Mouse (Mus musculus) CD4-positive, CD25-positive, alpha-beta regulatory T cell, adult 4 months (primary cell): Measurements from ENCODE around the gene AA986860. TPM values are rescaled to one million over a fixed set of nuclear protein-coding genes. Genes with fewer than 3 reads are reported as not detected.

Experiments used
- ATAC-seq: one replicate; pipeline ENCODE4 v1.8.0; 2017
- polyA plus RNA-seq, 2 experiments: library from polyadenylated mRNA; unstranded; fragments of 100-300 nt; shearing (Covaris generic); gene quantifications; one replicate each; pipeline ENCODE4 v1.2.1; 2017

Gene AA986860
- polyA plus RNA-seq, 2 experiments from 2014 or later, result 0.15 TPM; not detected in 1

- ATAC-seq, result no peak
These were observed 3.1 kb downstream of the AA986860 start for GRCm38 (mm10) chr1:130734852-130735251.

- ATAC-seq, result no peak
These were observed 5.7 kb downstream of the AA986860 start for GRCm38 (mm10) chr1:130737411-130737881.

DNA sequence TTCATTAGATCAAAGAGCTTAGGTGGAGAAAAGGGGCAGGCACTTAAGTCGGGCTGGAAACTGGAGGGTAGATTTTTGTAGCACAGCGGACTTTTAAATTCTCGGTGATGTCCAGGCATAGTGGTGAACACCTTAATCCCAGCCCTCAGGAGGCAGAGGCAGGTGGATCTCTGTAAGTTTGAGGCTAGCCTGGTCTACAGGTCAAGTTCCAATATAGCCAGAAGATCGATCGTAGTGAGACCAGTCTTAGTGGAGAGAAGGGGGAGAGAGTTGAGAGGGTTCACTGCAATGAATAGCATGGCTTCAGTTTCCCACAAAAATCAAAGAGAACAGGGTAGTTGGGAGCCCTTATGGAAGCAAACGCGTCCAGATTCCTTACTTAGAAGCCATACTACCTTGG is 6.1 kb downstream of the AA986860 start:
- no peak for ATAC-seq

- ATAC-seq, result no peak
These were observed 6.9 kb downstream of the AA986860 start for GRCm38 (mm10) chr1:130738551-130739106.

GRCm38 (mm10) chr1:130739636-130740035 is 7.9 kb downstream of the AA986860 start:
- ATAC-seq, result no peak

- ATAC-seq, result no peak
These were observed 8.5 kb downstream of the AA986860 start for GRCm38 (mm10) chr1:130740227-130740648.

- no peak for ATAC-seq
These were observed 9.3 kb downstream of the AA986860 start for GRCm38 (mm10) chr1:130740781-130741720.

- no peak for ATAC-seq
These were observed 10.4 kb downstream of the AA986860 start for GRCm38 (mm10) chr1:130742201-130742600.

DNA sequence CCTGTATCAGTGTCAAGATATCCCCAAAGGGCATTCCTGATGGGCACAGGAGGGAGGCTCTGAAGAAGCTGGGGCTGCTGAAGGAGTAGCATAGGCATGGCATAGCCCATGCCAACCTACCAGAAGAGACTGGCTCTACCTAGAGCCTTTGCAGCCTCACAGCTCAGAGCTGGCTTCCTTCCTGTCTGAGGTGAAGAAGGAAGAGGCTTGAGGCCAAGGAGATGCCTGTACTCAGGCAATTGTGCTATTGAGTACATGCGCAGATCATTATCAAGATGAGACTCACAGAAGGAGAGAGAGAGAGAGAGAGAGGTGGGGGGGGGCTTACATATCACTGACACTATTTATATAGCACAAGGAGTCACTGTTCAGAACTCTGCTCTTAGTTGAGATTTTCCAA is 12.0 kb downstream of the AA986860 start:
- peak; percentile 57 for ATAC-seq

DNA sequence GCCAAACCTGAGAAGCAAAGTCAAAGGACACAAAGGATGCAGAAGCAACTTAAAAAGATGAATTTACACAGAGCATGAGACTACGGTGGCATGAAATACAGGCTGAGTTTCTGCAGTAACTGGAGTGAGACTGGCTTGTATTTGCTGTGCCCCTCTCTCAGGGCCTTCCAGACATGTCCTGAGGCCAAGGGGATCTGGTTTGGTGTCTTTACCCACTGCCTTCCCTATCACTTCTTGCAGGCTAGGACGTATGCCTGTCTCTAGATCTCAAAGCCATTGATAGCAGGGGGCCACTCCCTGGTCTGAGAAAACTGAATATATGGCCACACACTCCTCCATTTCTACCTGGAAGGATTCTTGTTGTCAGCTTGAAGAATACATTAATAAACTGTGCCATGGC is 12.4 kb downstream of the AA986860 start:
- ATAC-seq, result no peak

DNA sequence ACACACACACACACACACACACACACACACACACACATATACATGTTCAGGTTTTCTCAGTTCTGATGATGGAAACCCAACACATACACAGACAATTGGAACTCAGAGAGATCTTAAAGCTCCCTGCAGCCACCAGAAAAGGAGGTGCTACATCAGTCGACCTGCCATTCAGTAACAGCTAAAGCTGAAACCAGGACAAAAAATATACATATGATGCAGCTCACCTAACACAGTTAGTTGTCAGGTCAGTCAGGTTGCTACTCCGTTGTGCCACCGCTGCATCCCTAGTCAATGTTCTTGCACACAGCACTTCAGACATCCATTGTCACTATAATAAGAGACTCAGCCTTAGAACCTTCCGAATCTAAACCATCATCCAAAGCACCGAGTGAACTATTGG is 13.2 kb downstream of the AA986860 start:
- ATAC-seq, result no peak

DNA sequence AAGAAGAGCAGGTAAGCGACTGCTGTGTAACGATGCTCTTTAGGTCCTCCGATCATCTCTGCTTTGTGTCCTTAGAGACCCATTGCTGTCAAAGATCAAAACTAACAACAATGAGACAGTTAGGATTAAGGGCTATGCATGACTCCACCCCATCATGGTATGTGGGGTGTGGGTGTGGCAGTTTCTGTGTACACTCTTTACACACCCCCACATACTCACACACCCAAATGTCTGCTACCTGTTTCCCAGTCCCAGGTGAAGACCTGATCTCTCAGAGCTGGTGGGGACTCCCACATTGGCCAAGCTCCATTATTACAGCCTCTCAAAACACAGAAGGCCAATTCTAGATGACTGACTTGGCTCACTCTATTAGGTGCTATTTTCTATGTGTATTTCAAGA is 13.8 kb downstream of the AA986860 start:
- ATAC-seq, result no peak

- ATAC-seq, result no peak
These were observed 15.0 kb downstream of the AA986860 start for GRCm38 (mm10) chr1:130746819-130747218.

DNA sequence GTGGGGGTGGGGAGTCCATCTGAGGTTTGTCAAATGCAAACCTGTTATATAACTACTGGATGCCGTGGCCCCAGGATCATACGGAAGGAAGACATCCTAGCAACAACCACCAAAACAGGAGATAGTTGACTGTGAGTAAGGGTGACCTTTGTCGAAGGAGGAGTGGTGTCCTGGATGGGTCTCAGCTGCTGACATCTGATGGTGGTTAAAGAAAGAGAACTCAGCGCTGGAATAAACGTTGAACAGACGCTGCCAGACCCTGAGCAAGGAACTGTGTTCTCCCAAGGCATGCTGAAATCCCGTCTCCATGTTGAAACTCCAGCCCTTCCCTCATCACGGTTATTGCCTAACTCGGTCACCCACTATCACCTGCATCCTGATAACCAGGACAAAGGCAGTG is 27.9 kb downstream of the AA986860 start:
- ATAC-seq, result no peak

GRCm38 (mm10) chr1:130761597-130761996 is 29.8 kb downstream of the AA986860 start:
- no peak for ATAC-seq

- no peak for ATAC-seq
These were observed 30.4 kb downstream of the AA986860 start for GRCm38 (mm10) chr1:130762045-130762760.

DNA sequence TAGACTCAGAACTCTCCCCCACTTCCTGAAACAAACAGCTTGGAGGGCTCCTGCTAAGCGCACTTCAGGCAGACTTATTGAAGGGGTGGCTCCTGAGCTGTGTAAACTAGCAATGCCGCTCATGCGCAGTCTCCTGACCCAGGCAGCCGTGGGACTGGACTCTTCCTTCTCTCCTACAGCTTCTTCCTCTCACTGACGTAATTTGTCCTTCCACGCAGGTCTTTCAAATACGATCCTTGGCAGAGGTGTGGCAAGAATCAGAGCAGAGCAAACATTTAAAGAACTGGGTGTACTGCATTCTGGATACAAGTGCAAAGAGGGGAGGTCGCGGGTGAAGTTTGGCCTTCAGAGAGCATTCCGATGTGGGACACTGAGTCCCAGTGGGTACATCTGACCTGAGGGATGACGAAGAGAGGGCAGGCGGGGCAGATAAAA is 32.3 kb downstream of the AA986860 start:
- no peak for ATAC-seq

DNA sequence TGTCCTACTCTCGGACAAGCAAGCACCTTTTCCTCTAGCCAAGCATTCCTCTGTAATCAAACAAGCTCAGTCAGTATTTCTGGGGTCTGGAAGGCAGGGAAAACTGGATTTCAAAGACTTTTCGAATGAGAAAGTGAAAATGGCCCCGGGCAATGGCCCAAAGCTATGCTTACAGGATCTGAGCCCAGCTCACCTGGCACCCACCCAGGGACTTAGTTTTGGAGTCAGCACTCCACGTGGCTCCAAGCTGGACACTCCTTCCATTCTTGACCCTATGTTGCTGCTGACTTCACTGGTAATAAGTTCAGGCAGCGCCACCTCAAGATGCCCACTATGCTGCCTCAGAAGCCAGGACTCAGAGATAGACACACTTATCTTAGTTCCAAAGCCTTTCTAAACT is 35.3 kb downstream of the AA986860 start:
- ATAC-seq, result no peak

GRCm38 (mm10) chr1:130769925-130770324 is 38.1 kb downstream of the AA986860 start:
- ATAC-seq, result no peak

GRCm38 (mm10) chr1:130770487-130770886 is 38.7 kb downstream of the AA986860 start:
- no peak for ATAC-seq

DNA sequence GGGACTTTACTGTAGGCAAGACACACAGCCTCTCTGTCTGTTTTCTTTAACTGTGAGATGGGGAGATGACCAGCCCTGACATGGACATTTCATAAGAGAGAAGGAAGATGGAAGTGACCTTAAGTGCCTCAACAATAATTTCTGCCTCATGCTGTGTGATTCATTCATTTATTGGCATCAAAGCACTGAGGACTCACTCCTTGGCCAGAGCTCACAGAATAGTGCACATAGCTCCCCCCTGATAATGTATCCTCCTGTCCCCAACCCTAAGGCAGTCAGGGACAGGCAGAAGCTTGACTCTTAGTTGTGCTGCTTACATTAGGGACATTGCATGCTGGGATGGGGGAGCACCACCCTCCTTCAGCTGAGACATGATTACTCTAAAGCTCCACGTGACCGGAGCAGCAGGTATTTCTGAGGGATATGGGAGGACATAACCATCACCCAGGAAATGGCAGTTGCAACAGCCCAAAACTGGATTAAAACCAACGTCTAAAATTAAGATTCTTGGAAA is 39.3 kb downstream of the AA986860 start:
- ATAC-seq, result no peak

- ATAC-seq, result no peak
These were observed 43.5 kb downstream of the AA986860 start for GRCm38 (mm10) chr1:130775234-130775633.
